Mouse (Mus musculus) CH12.LX (cell line): ENCODE data around the gene Stard5. TPM values are rescaled to one million over a fixed set of nuclear protein-coding genes. Genes with fewer than 3 reads are reported as not detected.
A peak's percentile ranks its signal among the peaks of the same experiment; 100 is the strongest.

Source experiments
- DNase-seq: peaks from one replicate; pipeline ENCODE4 v3.0.0-alpha.2; 2013; ENCODE audit errors: extremely low read depth
- H3K27ac ChIP-seq: 2 replicates; pipeline ENCODE4 v1.5.1; 2012; ENCODE audit warnings: low read depth, mild to moderate bottlenecking, control low read depth, moderate library complexity; ENCODE audit not compliant: insufficient read depth
- H3K27me3 ChIP-seq: replicated peaks from 2 replicates; pipeline ENCODE3; 2012; ENCODE audit warnings: inconsistent platforms
- H3K36me3 ChIP-seq, 2 experiments: replicated peaks in 1 of 2; 2 replicates each; pipeline versions ENCODE3 to v1.6.1; 2012; ENCODE audit warnings: inconsistent platforms in 1 of 2, low read length in 1 of 2, mild to moderate bottlenecking in 1 of 2, mixed read lengths in 1 of 2, moderate library complexity in 1 of 2; ENCODE audit not compliant: control insufficient read depth in 1 of 2, insufficient read depth in 1 of 2
- H3K4me1 ChIP-seq, 2 experiments: 2 replicates each; pipeline ENCODE4 v1.6.1; 2012; ENCODE audit warnings: inconsistent platforms in 1 of 2, moderate library complexity in 1 of 2; ENCODE audit not compliant: insufficient read depth in 2 of 2, control insufficient read depth in 1 of 2
- H3K4me2 ChIP-seq: 2 replicates; pipeline ENCODE4 v1.6.1; 2012; ENCODE audit warnings: low read depth, mild to moderate bottlenecking, control low read depth; ENCODE audit not compliant: poor library complexity, insufficient read depth, severe bottlenecking
- H3K4me3 ChIP-seq, 3 experiments: fragments of 150-350 bp in 1 of 3; sonication (generic) in 1 of 3; replicated peaks in 1 of 3; 2 replicates each; pipeline versions ENCODE3 to v1.5.1; 2011 to 2012; ENCODE audit warnings: low read depth in 2 of 3, low read length in 2 of 3, mild to moderate bottlenecking in 2 of 3, moderate library complexity in 2 of 3, control low read depth in 1 of 3, improper control_type of control experiment in 1 of 3, inconsistent platforms in 1 of 3, mixed read lengths in 1 of 3; ENCODE audit not compliant: poor library complexity in 1 of 3
- H3K79me2 ChIP-seq: replicated peaks from 2 replicates; pipeline ENCODE4 v1.6.1; 2012; ENCODE audit warnings: mild to moderate bottlenecking, moderate library complexity; ENCODE audit not compliant: control insufficient read depth, poor library complexity, insufficient read depth, severe bottlenecking; ENCODE audit errors: extremely low read depth
- H3K9ac ChIP-seq: 2 replicates; pipeline ENCODE4 v1.6.1; 2012; ENCODE audit warnings: low read depth, mild to moderate bottlenecking, control low read depth, moderate library complexity; ENCODE audit not compliant: insufficient read depth
- H3K9me3 ChIP-seq: replicated peaks from 2 replicates; pipeline ENCODE3; 2012; ENCODE audit warnings: low read length, inconsistent platforms, mixed read lengths
- CHD1 ChIP-seq: IDR thresholded peaks from 2 replicates; pipeline ENCODE4 v1.6.1; 2012; ENCODE audit warnings: low read depth, low read length, improper control_type of control experiment, inconsistent platforms
- CTCF ChIP-seq, 2 experiments: IDR thresholded peaks in 1 of 2; conservative IDR thresholded peaks in 1 of 2; 2 replicates each; pipeline ENCODE4 v1.5.1; 2011 to 2012; ENCODE audit warnings: low read depth in 2 of 2, low read length in 2 of 2, improper control_type of control experiment in 1 of 2, inconsistent platforms in 1 of 2, mild to moderate bottlenecking in 1 of 2, moderate library complexity in 1 of 2
- ELF1 ChIP-seq: IDR thresholded peaks from 2 replicates; pipeline ENCODE4 v1.6.1; 2014; ENCODE audit warnings: low read depth, mild to moderate bottlenecking, inconsistent platforms, low read length, improper control_type of control experiment
- EP300 ChIP-seq: IDR thresholded peaks from 2 replicates; pipeline ENCODE4 v1.6.1; 2011; ENCODE audit warnings: low read length, improper control_type of control experiment
- HCFC1 ChIP-seq: IDR thresholded peaks from 2 replicates; pipeline ENCODE4 v1.6.1; 2012; ENCODE audit warnings: low read depth, mild to moderate bottlenecking, inconsistent platforms, low read length, improper control_type of control experiment
- IRF4 ChIP-seq: IDR thresholded peaks from 2 replicates; pipeline ENCODE4 v1.6.1; 2014; ENCODE audit warnings: low read depth, mild to moderate bottlenecking, inconsistent platforms, low read length, improper control_type of control experiment
- MAX ChIP-seq: IDR thresholded peaks from 2 replicates; pipeline ENCODE4 v1.6.1; 2011; ENCODE audit warnings: low read length, improper control_type of control experiment
- MAZ ChIP-seq: IDR thresholded peaks from 2 replicates; pipeline ENCODE4 v1.6.1; 2012; ENCODE audit warnings: low read depth, mild to moderate bottlenecking, inconsistent platforms, low read length, improper control_type of control experiment, moderate library complexity
- MEF2A ChIP-seq: IDR thresholded peaks from 2 replicates; pipeline ENCODE4 v1.6.1; 2014; ENCODE audit warnings: low read depth, mild to moderate bottlenecking, inconsistent platforms, low read length, improper control_type of control experiment, borderline replicate concordance
- MXI1 ChIP-seq: IDR thresholded peaks from 2 replicates; pipeline ENCODE4 v1.6.1; 2011; ENCODE audit warnings: mild to moderate bottlenecking, low read depth, low read length, improper control_type of control experiment
- NRF1 ChIP-seq: IDR thresholded peaks from 2 replicates; pipeline ENCODE4 v1.6.1; 2014; ENCODE audit warnings: low read depth, mild to moderate bottlenecking, inconsistent platforms, low read length, improper control_type of control experiment, moderate library complexity
- PAX5 ChIP-seq: IDR thresholded peaks from 2 replicates; pipeline ENCODE4 v1.6.1; 2012; ENCODE audit warnings: low read length, inconsistent platforms, mixed read lengths
- POLR2AphosphoS2 ChIP-seq: IDR thresholded peaks from 2 replicates; pipeline ENCODE4 v1.6.1; 2011; ENCODE audit warnings: low read depth, low read length, improper control_type of control experiment
- RAD21 ChIP-seq: IDR thresholded peaks from 2 replicates; pipeline ENCODE4 v1.6.1; 2011; ENCODE audit warnings: low read depth, mild to moderate bottlenecking, low read length, improper control_type of control experiment, moderate library complexity
- RCOR1 ChIP-seq: conservative IDR thresholded peaks from 2 replicates; pipeline ENCODE4 v1.6.1; 2012; ENCODE audit warnings: low read depth, mild to moderate bottlenecking, inconsistent platforms, low read length, improper control_type of control experiment
- SIN3A ChIP-seq: IDR thresholded peaks from 2 replicates; pipeline ENCODE4 v1.6.1; 2012; ENCODE audit warnings: low read length, improper control_type of control experiment, inconsistent platforms
- SMC3 ChIP-seq: IDR thresholded peaks from 2 replicates; pipeline ENCODE4 v1.6.1; 2011; ENCODE audit warnings: low read depth, low read length, improper control_type of control experiment
- TCF12 ChIP-seq: IDR thresholded peaks from 2 replicates; pipeline ENCODE4 v1.6.1; 2014; ENCODE audit warnings: low read depth, mild to moderate bottlenecking, inconsistent platforms, low read length, improper control_type of control experiment
- UBTF ChIP-seq: IDR thresholded peaks from 2 replicates; pipeline ENCODE4 v1.6.1; 2012; ENCODE audit warnings: low read depth, mild to moderate bottlenecking, inconsistent platforms, low read length, improper control_type of control experiment, moderate library complexity
- USF2 ChIP-seq: conservative IDR thresholded peaks from 2 replicates; pipeline ENCODE4 v1.6.1; 2011; ENCODE audit warnings: low read depth, low read length, improper control_type of control experiment
- ZC3H11A ChIP-seq: IDR thresholded peaks from 2 replicates; pipeline ENCODE4 v1.6.1; 2012; ENCODE audit warnings: low read depth, mild to moderate bottlenecking, inconsistent platforms, low read length, improper control_type of control experiment
- ZKSCAN1 ChIP-seq: IDR thresholded peaks from 2 replicates; pipeline ENCODE4 v1.6.1; 2012; ENCODE audit warnings: low read depth, inconsistent platforms, low read length, improper control_type of control experiment, borderline replicate concordance
- ZMIZ1 ChIP-seq: IDR thresholded peaks from 2 replicates; pipeline ENCODE4 v1.6.1; 2012; ENCODE audit warnings: low read depth, mild to moderate bottlenecking, inconsistent platforms, low read length, improper control_type of control experiment
- dilution Hi-C: fragments of 300-500 bp; cut with MboI; formaldehyde crosslinking; loops from 2 replicates; pipeline ENCODE4 v1.14.3; 2020; ENCODE audit warnings: low sequenced_read_pairs; ENCODE audit not compliant: extremely low pct_unique_long_range_greater_than_20kb, extremely low pct_ligation_motif_present
- in situ Hi-C: fragments of 300-500 bp; cut with MboI; formaldehyde crosslinking; loops from 3 replicates; pipeline ENCODE4 v1.14.3; 2019; ENCODE audit warnings: low sequenced_read_pairs, low pct_ligation_motif_present, low pct_unique_long_range_greater_than_20kb, mixed read lengths
- polyA plus RNA-seq: library from polyadenylated mRNA; unstranded; fragments of >175 nt; gene quantifications from 2 replicates; pipeline ENCODE4 v1.2.1, GENCODE M21; 2012; ENCODE audit warnings: low read depth; ENCODE audit not compliant: insufficient read length
- total RNA-seq, 2 experiments: library from RNA; depleted of rRNA; stranded (reverse); fragments of 300-350 nt in 1 of 2; fragments of >200 nt in 1 of 2; gene quantifications; 2 replicates each; pipeline ENCODE4 v1.2.3; 2012 to 2014

Gene Stard5
- total and polyA plus RNA-seq, 3 experiments: 31.7 to 44.9 (median 33.1) TPM

DNA sequence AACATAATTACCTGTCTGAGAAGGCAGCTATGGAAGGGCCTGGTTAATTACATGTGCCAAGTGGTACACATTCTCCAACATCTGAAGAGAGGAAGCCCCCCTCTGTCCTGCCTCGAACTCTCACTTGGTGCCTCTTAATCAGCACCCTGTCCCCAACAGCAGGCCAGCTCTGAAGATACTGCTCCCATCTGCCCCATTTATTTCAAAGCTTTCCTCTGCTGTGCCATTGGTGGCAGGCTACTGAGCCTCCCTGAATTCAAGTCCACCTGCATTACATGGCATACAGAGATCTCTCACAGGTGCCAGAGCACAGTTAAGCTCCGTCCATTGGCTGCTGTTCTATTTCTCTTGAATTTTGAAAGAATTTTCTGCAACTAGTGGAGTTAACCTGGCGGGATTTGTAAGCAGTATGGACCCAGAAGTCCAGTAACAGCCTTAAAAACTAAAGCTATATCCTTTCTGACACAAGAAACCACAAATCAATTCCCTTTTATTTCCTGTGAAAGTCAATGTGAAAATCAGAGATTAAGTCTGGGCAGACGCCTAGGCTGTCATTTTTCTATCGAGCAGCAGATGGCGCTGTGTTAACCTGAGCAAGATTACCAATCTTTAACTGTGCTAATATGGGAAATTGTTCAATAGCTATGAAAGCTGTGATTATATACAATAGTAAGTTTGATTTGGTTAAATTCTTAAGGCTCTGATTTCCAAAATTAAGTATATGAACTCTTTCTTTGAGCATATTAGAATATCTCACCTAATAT is 63.9 kb downstream of the Stard5 start:
- Histone ChIP-seq H3K4me2 (no peak overlapping the region), H3K4me1 (no peaks in the 10 kb centered on the region), H3K9me3 (no peaks in the 10 kb centered on the region), H3K79me2 (no peaks in the 10 kb centered on the region), H3K27ac (no peak overlapping the region), H3K9ac (no peak overlapping the region), H3K36me3 (no peaks in the 10 kb centered on the region), H3K4me3 (no peak overlapping the region), H3K27me3 (no peaks in the 10 kb centered on the region)
- in situ Hi-C loops: no loop called here
- DNase-seq: peak; percentile 42
- TF ChIP-seq SMC3 (peak; percentile 92), ZKSCAN1 (no peak), MAZ (no peak), PAX5 (no peak), EP300 (no peak), SIN3A (0 out of 2 replicates have a peak, but pooled peaks have one; percentile 27), CTCF (conservative IDR thresholded peaks at IDR 0.05 in 1 of 2, IDR thresholded peaks at IDR 0.05 in 1 of 2; ENCODE audit: low read depth in 2 of 2, low read length in 2 of 2) (peak; percentile 83 to 94), ELF1 (no peak), ZC3H11A (peak; percentile 46; the same call in 1 of the 2 replicates), HCFC1 (no peak), CHD1 (no peak), ZMIZ1 (no peak), TCF12 (no peak), RAD21 (peak; percentile 65)
- dilution Hi-C loops: no loop called here

DNA sequence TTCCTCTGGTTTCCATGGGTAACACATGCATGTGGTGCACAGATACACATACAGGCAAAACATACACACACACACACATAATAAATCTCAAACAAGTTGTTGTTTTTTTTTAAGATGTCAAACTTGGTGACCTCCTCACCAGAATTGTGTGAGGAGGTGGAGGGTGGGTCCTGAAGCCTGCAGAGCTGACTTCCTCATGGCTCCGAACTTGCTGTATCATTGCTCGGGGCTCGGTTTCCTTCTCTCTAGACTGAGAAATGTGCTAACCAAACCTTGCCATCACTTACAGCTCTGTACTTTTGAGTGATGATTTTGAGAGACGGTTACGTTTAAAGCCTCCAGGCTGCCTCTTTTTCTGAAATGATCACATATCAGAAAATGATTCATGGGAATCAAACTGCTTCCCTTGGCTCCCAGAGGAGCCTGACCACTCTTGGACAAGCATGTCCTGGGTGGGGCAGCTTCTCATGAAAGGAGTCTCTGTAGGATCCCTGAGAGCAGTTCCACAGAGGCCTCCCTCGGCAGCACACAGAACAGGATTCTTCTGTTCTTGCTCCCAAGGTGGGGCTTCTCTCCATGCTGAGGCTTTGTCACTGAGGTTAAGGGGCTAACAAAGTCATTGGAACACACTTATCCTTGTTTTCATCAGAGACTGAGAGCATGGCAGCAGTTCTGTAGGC is 67.4 kb downstream of the Stard5 start:
- H3K9ac ChIP-seq: no peak overlapping the region
- H3K79me2 ChIP-seq: no peaks in the 10 kb centered on the region
- H3K4me2 ChIP-seq: no peak overlapping the region
- H3K27me3 ChIP-seq: no peaks in the 10 kb centered on the region
- no peak for DNase-seq
- H3K4me3 ChIP-seq: no peak overlapping the region
- no peak overlapping the region for H3K27ac ChIP-seq
- dilution Hi-C loops: no loop called here
- no peak for TF ChIP-seq CHD1
- no peak for TF ChIP-seq CTCF (conservative IDR thresholded peaks at IDR 0.05 in 1 of 2, IDR thresholded peaks at IDR 0.05 in 1 of 2; ENCODE audit: low read depth in 2 of 2, low read length in 2 of 2)
- no peak for TF ChIP-seq ELF1
- TF ChIP-seq RCOR1: no peak
- no peak for TF ChIP-seq UBTF
- TF ChIP-seq USF2: no peak
- TF ChIP-seq MXI1: no peak
- TF ChIP-seq MEF2A: no peak
- no peak for TF ChIP-seq MAX
- no peak for TF ChIP-seq ZKSCAN1
- no peak for TF ChIP-seq MAZ
- no peak for TF ChIP-seq NRF1
- no peak for TF ChIP-seq POLR2AphosphoS2
- no peak for TF ChIP-seq IRF4
- no peak for TF ChIP-seq PAX5
- no peak for TF ChIP-seq TCF12
- no peak for TF ChIP-seq ZMIZ1
- TF ChIP-seq SIN3A: no peak
- H3K36me3 ChIP-seq: no peaks in the 10 kb centered on the region
- in situ Hi-C loops: no loop called here
- no peaks in the 10 kb centered on the region for H3K9me3 ChIP-seq
- no peaks in the 10 kb centered on the region for H3K4me1 ChIP-seq
